Mouse (Mus musculus): ENCODE measurements at regions not wholly inside any gene's neighbourhood (a gene's known extent, or its start where the extent isn't known, plus 50 kb on each side); places are given as distances from the start of the nearest gene placed in this dataset.
A peak's percentile ranks its signal among the peaks of the same experiment; 100 is the strongest.

DNA sequence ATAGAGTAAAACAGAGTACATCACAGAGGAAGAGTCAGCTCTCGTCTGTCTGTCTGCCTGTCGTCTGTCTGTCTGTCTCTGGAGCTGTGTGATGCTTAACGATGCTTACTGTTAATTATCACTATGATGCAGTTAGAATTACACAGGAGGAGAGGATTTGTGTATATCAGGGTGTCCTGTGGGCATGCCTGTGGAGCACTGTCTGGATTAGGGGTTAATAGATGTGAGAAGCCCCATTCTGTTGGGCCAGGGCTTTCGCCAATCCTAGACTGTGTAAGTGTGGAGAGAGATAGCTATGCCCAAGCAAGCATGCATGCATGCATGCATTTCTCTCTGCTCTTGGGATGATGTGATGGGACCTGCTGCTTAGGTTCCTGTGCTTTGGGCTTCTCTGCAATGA lies 218.0 kb upstream of the Nr5a2 start:
- no peaks in the 10 kb centered on the region for H3K27me3 ChIP-seq (replicated peaks; ENCODE audit: control insufficient read depth, insufficient read depth, low read length)
- H3K9ac ChIP-seq (ENCODE audit: low read length), result no peak overlapping the region
- ATAC-seq (replicated peaks; ENCODE audit: low FRiP score, low TSS enrichment, low read depth), result no peak
- H3K4me1 ChIP-seq (replicated peaks; ENCODE audit: control insufficient read depth, insufficient read depth, low read length), result no peaks in the 10 kb centered on the region
- H3K27ac ChIP-seq (ENCODE audit: low read depth), result no peak overlapping the region
- H3K4me3 ChIP-seq (ENCODE audit: low read depth, low read length), result no peak overlapping the region
- 94% methylated on average over 4 of the region's 4 CpGs for WGBS
- DNase-seq (ENCODE audit: low spot score), result no peak
- H3K9me3 ChIP-seq (ENCODE audit: control insufficient read depth, low read length), result no peaks in the 10 kb centered on the region
- H3K36me3 ChIP-seq (ENCODE audit: control insufficient read depth, insufficient read depth, low read length), result no peaks in the 10 kb centered on the region
- H3K4me2 ChIP-seq (ENCODE audit: low read length), result no peak overlapping the region

DNA sequence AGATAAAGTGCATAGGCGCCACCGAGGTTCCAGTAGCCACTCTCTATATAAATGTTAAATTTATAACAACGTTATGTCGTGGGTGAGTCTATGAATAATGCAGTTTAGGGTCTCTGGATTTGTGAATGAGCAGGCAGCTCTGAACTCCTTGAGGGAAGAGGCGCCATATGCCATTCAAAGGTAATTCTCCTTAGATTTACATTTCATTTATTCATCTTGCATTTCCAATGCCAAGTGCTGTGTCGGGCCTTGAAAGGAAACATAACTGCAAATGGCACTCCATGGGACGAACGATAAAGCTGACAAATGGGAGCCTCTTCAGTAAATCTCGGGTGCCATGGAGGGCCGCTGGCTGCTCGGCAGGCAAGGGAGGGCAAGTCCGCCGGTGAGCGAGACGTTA lies 216.4 kb upstream of the Nr5a2 start:
- no peaks in the 10 kb centered on the region for H3K9me3 ChIP-seq (ENCODE audit: control insufficient read depth, low read length)
- WGBS, result 70% methylated on average over 15 of the region's 15 CpGs
- H3K4me3 ChIP-seq (ENCODE audit: low read depth, low read length), result no peak overlapping the region
- H3K4me1 ChIP-seq (replicated peaks; ENCODE audit: control insufficient read depth, insufficient read depth, low read length), result no peaks in the 10 kb centered on the region
- H3K4me2 ChIP-seq (ENCODE audit: low read length), result no peak overlapping the region
- ATAC-seq (replicated peaks; ENCODE audit: low FRiP score, low TSS enrichment, low read depth), result no peak
- no peak for DNase-seq (ENCODE audit: low spot score)
- H3K36me3 ChIP-seq (ENCODE audit: control insufficient read depth, insufficient read depth, low read length), result no peaks in the 10 kb centered on the region
- H3K9ac ChIP-seq (ENCODE audit: low read length), result no peak overlapping the region
- H3K27ac ChIP-seq (ENCODE audit: low read depth), result no peak overlapping the region
- no peaks in the 10 kb centered on the region for H3K27me3 ChIP-seq (replicated peaks; ENCODE audit: control insufficient read depth, insufficient read depth, low read length)

DNA sequence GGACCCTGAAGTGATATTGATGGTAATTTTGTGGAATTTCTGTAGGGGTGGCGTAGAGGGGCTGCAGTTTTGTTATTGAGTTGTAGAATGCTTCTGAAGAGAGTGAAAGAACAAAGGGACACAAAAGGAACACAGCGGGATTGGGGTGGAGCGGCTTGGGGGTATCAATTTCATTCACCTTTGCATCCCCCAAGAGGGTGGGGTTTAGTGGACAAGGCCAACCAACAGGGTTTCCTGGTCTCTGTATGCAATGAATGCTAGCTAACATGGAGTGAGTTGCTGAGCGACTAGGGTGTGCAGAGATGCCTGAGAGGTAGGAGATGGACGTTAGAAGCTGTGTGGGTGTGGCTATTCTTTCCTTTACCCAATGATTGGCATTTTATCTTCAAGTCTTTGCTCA lies 213.8 kb upstream of the Nr5a2 start:
- Histone ChIP-seq H3K9me3 (ENCODE audit: control insufficient read depth, low read length) (no peaks in the 10 kb centered on the region), H3K9ac (ENCODE audit: low read length) (no peak overlapping the region), H3K4me1 (replicated peaks; ENCODE audit: control insufficient read depth, insufficient read depth, low read length) (no peaks in the 10 kb centered on the region), H3K36me3 (ENCODE audit: control insufficient read depth, insufficient read depth, low read length) (no peaks in the 10 kb centered on the region), H3K27me3 (replicated peaks; ENCODE audit: control insufficient read depth, insufficient read depth, low read length) (no peaks in the 10 kb centered on the region), H3K4me3 (ENCODE audit: low read depth, low read length) (no peak overlapping the region), H3K27ac (ENCODE audit: low read depth) (no peak overlapping the region), H3K4me2 (ENCODE audit: low read length) (no peak overlapping the region)
- 54% methylated on average over 5 of the region's 5 CpGs for WGBS
- no peak for ATAC-seq (replicated peaks; ENCODE audit: low FRiP score, low TSS enrichment, low read depth)
- DNase-seq (ENCODE audit: low spot score), result no peak

DNA sequence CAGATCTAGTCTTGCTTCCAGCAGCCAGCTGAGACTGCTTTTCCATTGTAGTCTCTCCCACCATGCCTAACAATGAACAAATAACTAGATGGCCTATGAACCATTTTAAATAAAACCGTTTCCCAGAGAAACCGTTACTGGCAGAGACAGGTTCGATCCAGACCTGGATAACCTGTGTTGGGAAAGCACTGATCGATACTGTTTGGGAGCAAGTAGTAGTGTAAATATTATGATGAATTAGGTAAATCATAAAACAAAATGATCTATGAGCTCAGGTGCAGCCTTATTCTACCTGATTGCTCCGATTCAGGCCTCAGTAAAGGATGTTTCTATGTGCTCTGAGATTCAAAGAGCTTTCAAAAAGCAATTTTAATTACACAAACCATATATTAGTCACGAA lies 211.9 kb upstream of the Nr5a2 start:
- H3K9me3 ChIP-seq (ENCODE audit: control insufficient read depth, low read length), result no peaks in the 10 kb centered on the region

DNA sequence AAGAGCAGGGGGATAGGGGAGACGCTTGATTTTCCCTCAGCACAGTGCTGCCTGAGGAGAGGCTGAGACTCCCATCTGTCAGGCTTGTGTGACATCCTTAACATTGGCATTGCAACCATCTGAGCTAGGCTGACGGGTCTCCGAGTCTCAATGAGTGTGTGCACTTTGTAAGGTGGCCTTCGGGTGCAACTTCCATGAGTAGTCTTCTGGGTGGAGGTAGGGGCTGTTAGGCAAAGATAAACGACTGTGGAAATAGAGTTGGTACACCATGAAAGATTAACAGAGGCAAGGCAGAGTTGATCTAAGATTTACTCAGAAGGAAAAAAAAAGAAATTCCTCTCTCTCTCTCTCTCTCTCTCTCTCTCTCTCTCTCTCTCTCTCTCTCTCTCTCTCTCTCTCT lies 211.2 kb upstream of the Nr5a2 start:
- H3K36me3 ChIP-seq (ENCODE audit: control insufficient read depth, insufficient read depth, low read length), result no peaks in the 10 kb centered on the region
- 50% methylated on average over 5 of the region's 5 CpGs for WGBS
- no peak overlapping the region for H3K9ac ChIP-seq (ENCODE audit: low read length)
- H3K4me3 ChIP-seq (ENCODE audit: low read depth, low read length), result no peak overlapping the region
- H3K4me1 ChIP-seq (replicated peaks; ENCODE audit: control insufficient read depth, insufficient read depth, low read length), result no peaks in the 10 kb centered on the region
- H3K27ac ChIP-seq (ENCODE audit: low read depth), result no peak overlapping the region
- H3K9me3 ChIP-seq (ENCODE audit: control insufficient read depth, low read length), result no peaks in the 10 kb centered on the region
- no peak for ATAC-seq (replicated peaks; ENCODE audit: low FRiP score, low TSS enrichment, low read depth)
- H3K4me2 ChIP-seq (ENCODE audit: low read length), result no peak overlapping the region
- DNase-seq (ENCODE audit: low spot score), result no peak
- H3K27me3 ChIP-seq (replicated peaks; ENCODE audit: control insufficient read depth, insufficient read depth, low read length), result no peaks in the 10 kb centered on the region

More for the DNA sequence above, 211.9 kb upstream of the Nr5a2 start:
- 62% methylated on average over 6 of the region's 6 CpGs for WGBS
- Histone ChIP-seq H3K4me2 (ENCODE audit: low read length) (no peak overlapping the region), H3K4me1 (replicated peaks; ENCODE audit: control insufficient read depth, insufficient read depth, low read length) (no peaks in the 10 kb centered on the region), H3K36me3 (ENCODE audit: control insufficient read depth, insufficient read depth, low read length) (no peaks in the 10 kb centered on the region), H3K4me3 (ENCODE audit: low read depth, low read length) (no peak overlapping the region), H3K27ac (ENCODE audit: low read depth) (no peak overlapping the region), H3K27me3 (replicated peaks; ENCODE audit: control insufficient read depth, insufficient read depth, low read length) (no peaks in the 10 kb centered on the region), H3K9ac (ENCODE audit: low read length) (no peak overlapping the region)
- ATAC-seq (replicated peaks; ENCODE audit: low FRiP score, low TSS enrichment, low read depth) (no peak), DNase-seq (ENCODE audit: low spot score) (no peak)

DNA sequence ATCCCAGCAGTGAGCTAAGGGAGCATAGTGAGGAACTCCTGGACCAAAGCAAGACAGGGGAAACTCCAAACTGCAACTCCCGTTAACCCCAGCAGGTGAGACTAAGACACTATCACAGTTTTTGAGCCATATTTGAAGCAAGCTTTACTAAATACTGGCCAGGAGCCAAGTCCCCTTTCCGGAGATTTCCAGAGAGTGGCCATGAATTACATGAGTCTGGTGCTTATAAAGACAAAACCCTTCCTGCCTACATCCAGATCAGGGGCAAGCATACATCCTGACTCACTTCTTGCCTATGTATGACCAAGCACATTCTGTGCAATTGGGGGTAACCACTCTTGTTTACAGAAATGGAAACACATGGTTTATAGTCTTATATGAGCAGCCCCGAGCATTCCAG lies 187.6 kb upstream of the Nr5a2 start:
- no peak for DNase-seq (ENCODE audit: low spot score)
- H3K36me3 ChIP-seq (ENCODE audit: control insufficient read depth, insufficient read depth, low read length), result no peaks in the 10 kb centered on the region
- H3K27ac ChIP-seq (ENCODE audit: low read depth), result no peak overlapping the region
- no peak overlapping the region for H3K4me2 ChIP-seq (ENCODE audit: low read length)
- H3K4me1 ChIP-seq (replicated peaks; ENCODE audit: control insufficient read depth, insufficient read depth, low read length), result peaks cover 6% of the 10 kb centered on the region; the same call in 1 of the 2 replicates
- no peak overlapping the region for H3K9ac ChIP-seq (ENCODE audit: low read length)
- H3K4me3 ChIP-seq (ENCODE audit: low read depth, low read length), result no peak overlapping the region
- no peak for ATAC-seq (replicated peaks; ENCODE audit: low FRiP score, low TSS enrichment, low read depth)
- 41% methylated on average over 3 of the region's 3 CpGs for WGBS
- H3K9me3 ChIP-seq (ENCODE audit: control insufficient read depth, low read length), result no peaks in the 10 kb centered on the region
- no peaks in the 10 kb centered on the region for H3K27me3 ChIP-seq (replicated peaks; ENCODE audit: control insufficient read depth, insufficient read depth, low read length)

DNA sequence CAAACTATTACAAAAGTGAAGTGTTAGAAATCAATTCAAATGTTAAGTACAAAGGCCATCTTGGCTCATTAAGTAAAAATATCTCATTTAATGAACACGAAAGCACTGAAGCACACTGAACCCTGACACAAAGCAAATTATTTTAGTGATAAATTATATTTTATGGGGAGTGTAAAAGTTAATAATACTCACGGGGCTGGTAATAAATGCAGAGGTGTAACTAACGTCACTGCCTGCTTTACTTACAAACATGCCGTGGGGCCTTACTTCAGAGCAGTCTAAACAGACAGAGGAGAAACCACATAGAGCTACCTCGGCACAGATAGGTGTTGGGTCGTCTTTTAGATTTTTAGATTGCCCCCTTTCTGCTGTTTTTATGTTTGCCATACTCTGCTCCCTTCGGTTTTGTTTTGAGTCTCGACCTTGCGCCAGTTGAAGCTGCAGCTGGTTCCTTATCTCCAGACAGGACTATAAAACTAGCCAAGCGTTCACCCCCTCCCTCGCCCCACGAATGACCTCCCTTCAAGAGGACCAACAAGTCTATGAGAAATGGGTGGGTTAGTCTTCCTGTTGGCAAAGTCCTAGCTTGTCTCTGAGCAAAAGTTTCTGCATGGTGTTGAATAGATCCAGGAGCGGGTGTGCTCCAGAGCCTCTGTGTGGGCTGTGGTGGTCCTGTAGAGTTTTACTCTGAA lies 181.8 kb upstream of the Nr5a2 start:
- H3K27me3 ChIP-seq (replicated peaks; ENCODE audit: control insufficient read depth, insufficient read depth, low read length), result no peaks in the 10 kb centered on the region
- 26% methylated on average over 13 of the region's 13 CpGs for WGBS
- H3K9ac ChIP-seq (ENCODE audit: low read length), result no peak overlapping the region
- H3K36me3 ChIP-seq (ENCODE audit: control insufficient read depth, insufficient read depth, low read length), result no peaks in the 10 kb centered on the region
- ATAC-seq (replicated peaks; ENCODE audit: low FRiP score, low TSS enrichment, low read depth) (peak; percentile 79), DNase-seq (ENCODE audit: low spot score) (peak; percentile 71)
- 0 out of 2 replicates have a peak, but pooled peaks cover 5% of the 10 kb centered on the region for H3K4me1 ChIP-seq (replicated peaks; ENCODE audit: control insufficient read depth, insufficient read depth, low read length)
- H3K27ac ChIP-seq (ENCODE audit: low read depth), result peak overlapping the region; percentile 57; the same call in 1 of the 2 replicates
- no peak overlapping the region for H3K4me3 ChIP-seq (ENCODE audit: low read depth, low read length)
- H3K9me3 ChIP-seq (ENCODE audit: control insufficient read depth, low read length), result no peaks in the 10 kb centered on the region
- H3K4me2 ChIP-seq (ENCODE audit: low read length), result peak overlapping the region; percentile 32

DNA sequence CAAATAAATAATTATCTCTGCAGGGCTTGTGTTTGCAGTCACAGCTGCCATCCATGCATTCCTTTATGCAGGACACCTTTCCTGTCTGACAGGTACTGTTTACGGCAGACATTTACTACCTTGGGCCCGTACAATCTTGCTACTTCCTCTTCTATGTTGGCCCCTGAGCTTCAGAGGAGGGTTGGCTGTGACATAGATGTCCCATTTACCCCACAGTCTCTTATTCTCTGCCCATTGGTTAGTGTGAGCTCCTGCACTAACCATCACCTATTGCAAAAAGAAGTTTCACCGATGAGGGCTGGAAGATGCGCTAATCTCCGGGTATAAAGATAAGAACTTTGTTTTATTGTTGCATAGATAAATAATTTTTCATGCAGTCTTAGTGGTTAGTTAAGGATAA lies 181.1 kb upstream of the Nr5a2 start:
- H3K4me2 ChIP-seq (ENCODE audit: low read length), result peak overlapping the region; percentile 5; the same call in 1 of the 2 replicates
- ATAC-seq (replicated peaks; ENCODE audit: low FRiP score, low TSS enrichment, low read depth) (peak; percentile 68), DNase-seq (ENCODE audit: low spot score) (no peak)
- no peak overlapping the region for H3K4me3 ChIP-seq (ENCODE audit: low read depth, low read length)
- H3K36me3 ChIP-seq (ENCODE audit: control insufficient read depth, insufficient read depth, low read length), result no peaks in the 10 kb centered on the region
- no peaks in the 10 kb centered on the region for H3K27me3 ChIP-seq (replicated peaks; ENCODE audit: control insufficient read depth, insufficient read depth, low read length)
- H3K9me3 ChIP-seq (ENCODE audit: control insufficient read depth, low read length), result no peaks in the 10 kb centered on the region
- H3K4me1 ChIP-seq (replicated peaks; ENCODE audit: control insufficient read depth, insufficient read depth, low read length), result 0 out of 2 replicates have a peak, but pooled peaks cover 5% of the 10 kb centered on the region
- WGBS, result 59% methylated on average over 5 of the region's 5 CpGs
- H3K27ac ChIP-seq (ENCODE audit: low read depth), result no peak overlapping the region
- no peak overlapping the region for H3K9ac ChIP-seq (ENCODE audit: low read length)

DNA sequence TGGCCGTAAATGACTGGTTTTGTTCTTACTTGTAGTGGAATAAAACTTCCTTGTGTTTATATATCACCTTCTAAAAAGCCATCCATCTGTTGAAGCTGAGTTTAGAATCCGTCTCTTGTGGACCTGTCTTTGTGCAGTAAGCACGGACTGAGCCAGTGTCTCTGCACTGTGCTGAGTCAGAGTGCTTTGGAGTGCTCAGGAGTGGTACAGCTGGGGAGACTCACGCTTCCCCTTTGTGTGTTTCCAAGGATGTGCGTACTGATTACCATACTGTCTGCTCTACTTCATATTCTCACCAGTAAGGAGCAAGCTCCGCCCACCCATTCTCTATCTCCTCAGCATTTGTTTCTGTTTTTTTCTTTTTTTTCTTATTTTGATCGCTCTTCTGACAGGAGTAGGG lies 175.9 kb upstream of the Nr5a2 start:
- Histone ChIP-seq H3K4me2 (ENCODE audit: low read length) (no peak overlapping the region), H3K36me3 (ENCODE audit: control insufficient read depth, insufficient read depth, low read length) (no peaks in the 10 kb centered on the region), H3K9ac (ENCODE audit: low read length) (no peak overlapping the region), H3K9me3 (ENCODE audit: control insufficient read depth, low read length) (no peaks in the 10 kb centered on the region), H3K27me3 (replicated peaks; ENCODE audit: control insufficient read depth, insufficient read depth, low read length) (no peaks in the 10 kb centered on the region), H3K4me1 (replicated peaks; ENCODE audit: control insufficient read depth, insufficient read depth, low read length) (peaks cover 2% of the 10 kb centered on the region; the same call in 1 of the 2 replicates), H3K27ac (ENCODE audit: low read depth) (no peak overlapping the region), H3K4me3 (ENCODE audit: low read depth, low read length) (no peak overlapping the region)
- WGBS, result 51% methylated on average over 7 of the region's 7 CpGs
- DNase-seq (ENCODE audit: low spot score), result no peak
- ATAC-seq (replicated peaks; ENCODE audit: low FRiP score, low TSS enrichment, low read depth), result no peak
